Mouse (Mus musculus): ENCODE data around the gene B3gnt9. TPM values are rescaled to one million over a fixed set of nuclear protein-coding genes. Genes with fewer than 3 reads are reported as not detected.

The B3gnt9 gene
- polyA plus RNA-seq, 1 experiment from 2014 or later, result 17.4 TPM

GRCm38 (mm10) chr8:105207675-105208273, 47.2 kb downstream of the B3gnt9 start:
- Histone ChIP-seq H3K36me3 (ENCODE audit: insufficient read depth) (peaks cover 48% of the 10 kb centered on the region), H3K9ac (no peak overlapping the region), H3K4me2 (no peak overlapping the region), H3K4me3 (ENCODE audit: low read depth, low read length) (no peak overlapping the region), H3K4me1 (ENCODE audit: insufficient read depth) (no peaks in the 10 kb centered on the region), H3K27me3 (ENCODE audit: insufficient read depth, low read length) (no peaks in the 10 kb centered on the region), H3K27ac (ENCODE audit: low read depth) (no peak overlapping the region), H3K9me3 (ENCODE audit: low read depth, low read length) (no peaks in the 10 kb centered on the region)
- DNase-seq (no peak), ATAC-seq (ENCODE audit: insufficient read depth) (no peak)
- TF ChIP-seq CTCF (IDR thresholded peaks at IDR 0.05; ENCODE audit: low read depth), result no peak
- WGBS, result 82% methylated on average over 2 of the region's 2 CpGs

GRCm38 (mm10) chr8:105206766-105207275, 48.1 kb downstream of the B3gnt9 start:
- no peak for DNase-seq
- Histone ChIP-seq H3K4me2 (no peak overlapping the region), H3K27ac (ENCODE audit: low read depth) (no peak overlapping the region), H3K9me3 (ENCODE audit: low read depth, low read length) (no peaks in the 10 kb centered on the region), H3K27me3 (ENCODE audit: insufficient read depth, low read length) (no peaks in the 10 kb centered on the region), H3K9ac (no peak overlapping the region), H3K4me3 (ENCODE audit: low read depth, low read length) (no peak overlapping the region), H3K4me1 (ENCODE audit: insufficient read depth) (no peaks in the 10 kb centered on the region), H3K36me3 (ENCODE audit: insufficient read depth) (peaks cover 53% of the 10 kb centered on the region)
- 66% methylated on average over 7 of the region's 7 CpGs for WGBS
- no peak for TF ChIP-seq CTCF (IDR thresholded peaks at IDR 0.05; ENCODE audit: low read depth)
- ATAC-seq (ENCODE audit: insufficient read depth), result no peak

GRCm38 (mm10) chr8:105205748-105206147, 49.2 kb downstream of the B3gnt9 start:
- Histone ChIP-seq H3K27ac (ENCODE audit: low read depth) (no peak overlapping the region), H3K36me3 (ENCODE audit: insufficient read depth) (peaks cover 58% of the 10 kb centered on the region), H3K9me3 (ENCODE audit: low read depth, low read length) (no peaks in the 10 kb centered on the region), H3K27me3 (ENCODE audit: insufficient read depth, low read length) (no peaks in the 10 kb centered on the region), H3K4me2 (no peak overlapping the region), H3K4me1 (ENCODE audit: insufficient read depth) (no peaks in the 10 kb centered on the region), H3K9ac (no peak overlapping the region), H3K4me3 (ENCODE audit: low read depth, low read length) (no peak overlapping the region)
- 73% methylated on average over 1 of the region's 1 CpGs for WGBS
- no peak for TF ChIP-seq CTCF (IDR thresholded peaks at IDR 0.05; ENCODE audit: low read depth)
- ATAC-seq (ENCODE audit: insufficient read depth) (no peak), DNase-seq (no peak)

Other genes starting within 250 kb of the B3gnt9 start
- not detected in 2 replicates for gene Ces3a, start 206.6 kb downstream of the B3gnt9 start, polyA plus RNA-seq (2014; fragmentation: Nextera tagmentation; extraction: Ambion mirVana)
- gene Ces3b, start 171.4 kb downstream of the B3gnt9 start, polyA plus RNA-seq (2014; fragmentation: Nextera tagmentation; extraction: Ambion mirVana), result not detected in 2 replicates
- gene Ces4a, start 123.4 kb downstream of the B3gnt9 start, polyA plus RNA-seq (2014; fragmentation: Nextera tagmentation; extraction: Ambion mirVana), result not detected in 2 replicates
- gene Cbfb, start 84.5 kb downstream of the B3gnt9 start, polyA plus RNA-seq (2014; fragmentation: Nextera tagmentation; extraction: Ambion mirVana), result 81.4 and 85.2 TPM in 2 replicates
- gene D230025D16Rik, start 30.0 kb downstream of the B3gnt9 start, polyA plus RNA-seq (2014; fragmentation: Nextera tagmentation; extraction: Ambion mirVana), result 35.4 and 36.1 TPM in 2 replicates
- 24.3 and 26.1 TPM in 2 replicates for gene Tradd, start 9.5 kb upstream of the B3gnt9 start, polyA plus RNA-seq (2014; fragmentation: Nextera tagmentation; extraction: Ambion mirVana)
- gene Fbxl8, start 9.5 kb upstream of the B3gnt9 start, polyA plus RNA-seq (2014; fragmentation: Nextera tagmentation; extraction: Ambion mirVana), result 3.8 and 4.6 TPM in 2 replicates
- 0.33 and 0.34 TPM in 2 replicates for gene Hsf4, start 14.6 kb upstream of the B3gnt9 start, polyA plus RNA-seq (2014; fragmentation: Nextera tagmentation; extraction: Ambion mirVana)
- 0.61 and 1.1 TPM in 2 replicates for gene Nol3, start 21.0 kb upstream of the B3gnt9 start, polyA plus RNA-seq (2014; fragmentation: Nextera tagmentation; extraction: Ambion mirVana)
- 9.0 and 9.5 TPM in 2 replicates for gene 4931428F04Rik, start 34.7 kb upstream of the B3gnt9 start, polyA plus RNA-seq (2014; fragmentation: Nextera tagmentation; extraction: Ambion mirVana)
- 31.9 and 33.3 TPM in 2 replicates for gene Exoc3l, start 40.9 kb upstream of the B3gnt9 start, polyA plus RNA-seq (2014; fragmentation: Nextera tagmentation; extraction: Ambion mirVana)
- gene E2f4, start 42.5 kb upstream of the B3gnt9 start, polyA plus RNA-seq (2014; fragmentation: Nextera tagmentation; extraction: Ambion mirVana), result 102 and 112 TPM in 2 replicates
- 5.2 and 8.0 TPM in 2 replicates for gene Elmo3, start 50.4 kb upstream of the B3gnt9 start, polyA plus RNA-seq (2014; fragmentation: Nextera tagmentation; extraction: Ambion mirVana)
- 2.7 and 3.1 TPM in 2 replicates for gene Lrrc29, start 71.1 kb upstream of the B3gnt9 start, polyA plus RNA-seq (2014; fragmentation: Nextera tagmentation; extraction: Ambion mirVana)
- 108 and 115 TPM in 2 replicates for gene Tmem208, start 71.2 kb upstream of the B3gnt9 start, polyA plus RNA-seq (2014; fragmentation: Nextera tagmentation; extraction: Ambion mirVana)
- gene Fhod1, start 92.8 kb upstream of the B3gnt9 start, polyA plus RNA-seq (2014; fragmentation: Nextera tagmentation; extraction: Ambion mirVana), result 15.8 and 18.8 TPM in 2 replicates
- gene Slc9a5, start 93.7 kb upstream of the B3gnt9 start, polyA plus RNA-seq (2014; fragmentation: Nextera tagmentation; extraction: Ambion mirVana), result 9.9 and 10.9 TPM in 2 replicates
- gene Plekhg4, start 118.1 kb upstream of the B3gnt9 start, polyA plus RNA-seq (2014; fragmentation: Nextera tagmentation; extraction: Ambion mirVana), result 1.8 and 1.9 TPM in 2 replicates
- 0.12 and 0.32 TPM in 2 replicates for gene Kctd19, start 158.3 kb upstream of the B3gnt9 start, polyA plus RNA-seq (2014; fragmentation: Nextera tagmentation; extraction: Ambion mirVana)
- gene Lrrc36, start 158.4 kb upstream of the B3gnt9 start, polyA plus RNA-seq (2014; fragmentation: Nextera tagmentation; extraction: Ambion mirVana), result 0.34 and 0.50 TPM in 2 replicates
- gene Tppp3, start 216.4 kb upstream of the B3gnt9 start, polyA plus RNA-seq (2014; fragmentation: Nextera tagmentation; extraction: Ambion mirVana), result 41.1 and 42.3 TPM in 2 replicates
- gene Zdhhc1, start 241.7 kb upstream of the B3gnt9 start, polyA plus RNA-seq (2014; fragmentation: Nextera tagmentation; extraction: Ambion mirVana), result 40.0 and 41.9 TPM in 2 replicates